Comparison of ENCODE assay signal across 15 mouse cellular contexts in genomic region chr3:110329175-110329574, GRCm38 (mm10).
"Had no signal": no experiment of that assay in that cellular context is flagged by ENCODE, and none has a peak within 500 bp of the region (broad histone marks: within the 10 kb centered on the region; RNA-seq: fewer than 3 reads in every experiment).

No protein-coding gene starts in this region.

- H3K27me3 ChIP-seq: liver, embryonic 13.5 days; neural tube, embryonic 13.5 days had no signal

- H3K4me1 ChIP-seq: liver, embryonic 13.5 days; neural tube, embryonic 13.5 days had no signal

- H3K36me3 ChIP-seq: liver, embryonic 13.5 days; neural tube, embryonic 13.5 days had no signal

- H3K9ac ChIP-seq: liver, embryonic 13.5 days; neural tube, embryonic 13.5 days had no signal

- H3K27ac ChIP-seq: kidney, postnatal 0 days; left cerebral cortex, adult 2 months; liver, embryonic 13.5 days; neural tube, embryonic 13.5 days had no signal

- H3K9me3 ChIP-seq: liver, embryonic 13.5 days; neural tube, embryonic 13.5 days had no signal

- ATAC-seq: intestine, postnatal 0 days had no signal

- H3K4me2 ChIP-seq: liver, embryonic 13.5 days; neural tube, embryonic 13.5 days had no signal

- H3K4me3 ChIP-seq: left cerebral cortex, adult 2 months; liver, embryonic 13.5 days; myocyte; neural tube, embryonic 13.5 days had no signal

- DNase-seq: kidney, adult 2 months; kidney, postnatal 36 days; layer of hippocampus, postnatal 36 days; liver, embryonic 13.5 days; lung, adult 2 months; lung, postnatal 14 days; lung, postnatal 4 days; right cerebral cortex, postnatal 25 days; thymus, adult 18-20 months; thymus, postnatal 36 days had no signal
